Mouse (Mus musculus) embryonic facial prominence, embryonic 11.5 days (tissue): ENCODE results near the gene Dusp1. TPM values are rescaled to one million over a fixed set of nuclear protein-coding genes. Genes with fewer than 3 reads are reported as not detected.

Experiments
- ATAC-seq: fragments of 200-750 bp; cut with Nextera tagmentation; replicated peaks from 2 replicates; pipeline ENCODE4 v1.8.0; 2017; ENCODE audit warnings: low read depth; ENCODE audit not compliant: insufficient number of reproducible peaks, low FRiP score, low TSS enrichment
- DNase-seq: peaks from one replicate; pipeline ENCODE4 v3.0.0-alpha.2; 2015; ENCODE audit warnings: low spot score
- H3K27ac ChIP-seq: fragments of 300-500 bp; sonication (generic); replicated peaks from 2 replicates; pipeline ENCODE4 v1.5.1; 2014; ENCODE audit warnings: mild to moderate bottlenecking, low read depth, low read length, control low read depth
- H3K27me3 ChIP-seq: fragments of 300-500 bp; sonication (generic); 2 replicates; pipeline ENCODE4 v1.6.1; 2014; ENCODE audit warnings: mild to moderate bottlenecking, low read length, moderate library complexity, mixed read lengths; ENCODE audit not compliant: control insufficient read depth, insufficient read depth
- H3K36me3 ChIP-seq: fragments of 300-500 bp; sonication (generic); replicated peaks from 2 replicates; pipeline ENCODE4 v1.6.1; 2014; ENCODE audit warnings: low read depth, mild to moderate bottlenecking, low read length, moderate library complexity, mixed read lengths; ENCODE audit not compliant: control insufficient read depth, insufficient read depth
- H3K4me1 ChIP-seq: fragments of 300-500 bp; sonication (generic); 2 replicates; pipeline ENCODE4 v1.6.1; 2014; ENCODE audit warnings: low read length, mixed read lengths; ENCODE audit not compliant: control insufficient read depth, insufficient read depth
- H3K4me2 ChIP-seq: fragments of 300-500 bp; sonication (generic); 2 replicates; pipeline ENCODE4 v1.6.1; 2014; ENCODE audit warnings: low read depth, mild to moderate bottlenecking, control low read depth, low read length, moderate library complexity
- H3K4me3 ChIP-seq: fragments of 300-500 bp; sonication (generic); 2 replicates; pipeline ENCODE4 v1.5.1; 2014; ENCODE audit warnings: low read depth, low read length, control low read depth
- H3K9ac ChIP-seq: fragments of 300-500 bp; sonication (generic); replicated peaks from 2 replicates; pipeline ENCODE4 v1.6.1; 2014; ENCODE audit warnings: mild to moderate bottlenecking, control low read depth, low read length
- H3K9me3 ChIP-seq: fragments of 300-500 bp; sonication (generic); replicated peaks from 2 replicates; pipeline ENCODE4 v1.6.1; 2016; ENCODE audit warnings: mild to moderate bottlenecking, low read length, inconsistent platforms, mixed read lengths; ENCODE audit not compliant: control insufficient read depth
- WGBS: fragments of 180-500 bp; shearing (Covaris S2); extraction: QIAGEN DNeasy Blood & Tissue Kit; methylation state at CpG from one replicate; pipeline ENCODE4 v1.1.7; 2014; 5-methylcytosine and 5-hydroxymethylcytosine counted together
- polyA plus RNA-seq: library from polyadenylated mRNA; unstranded; fragments of >200 nt; fragmentation: Nextera tagmentation; extraction: Ambion mirVana; gene quantifications from 2 replicates; pipeline ENCODE4 v1.2.1, GENCODE M21; 2014

Dusp1 gene
- polyA plus RNA-seq, 1 experiment from 2014 or later: 25.4 TPM

DNA sequence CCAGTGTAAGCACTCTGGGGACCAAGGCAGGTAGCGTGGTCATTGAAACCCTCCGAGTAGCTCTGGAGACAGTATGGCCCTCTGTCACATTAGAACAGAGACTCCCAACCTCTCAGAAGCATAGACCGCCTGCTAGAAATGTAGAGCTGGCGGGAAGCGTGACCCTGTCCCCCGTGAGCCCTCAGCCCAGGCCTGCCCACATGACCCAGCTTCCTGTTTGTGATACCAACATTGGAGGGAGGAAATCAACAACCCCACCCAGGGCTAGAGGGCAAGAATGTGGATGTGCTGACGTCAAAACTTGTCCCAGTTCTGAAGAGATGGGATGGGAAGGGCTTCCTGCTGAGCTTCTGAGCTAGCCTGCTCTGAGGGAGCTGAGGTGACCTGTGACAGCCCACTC, 97.0 kb downstream of the Dusp1 start:
- no peak for ATAC-seq
- Histone ChIP-seq H3K9me3 (no peaks in the 10 kb centered on the region), H3K9ac (no peak overlapping the region), H3K4me3 (no peak overlapping the region), H3K27ac (no peak overlapping the region), H3K4me2 (no peak overlapping the region), H3K36me3 (no peaks in the 10 kb centered on the region), H3K4me1 (no peaks in the 10 kb centered on the region), H3K27me3 (no peaks in the 10 kb centered on the region)
- DNase-seq: no peak
- 57% methylated on average over 7 of the region's 7 CpGs for WGBS

DNA sequence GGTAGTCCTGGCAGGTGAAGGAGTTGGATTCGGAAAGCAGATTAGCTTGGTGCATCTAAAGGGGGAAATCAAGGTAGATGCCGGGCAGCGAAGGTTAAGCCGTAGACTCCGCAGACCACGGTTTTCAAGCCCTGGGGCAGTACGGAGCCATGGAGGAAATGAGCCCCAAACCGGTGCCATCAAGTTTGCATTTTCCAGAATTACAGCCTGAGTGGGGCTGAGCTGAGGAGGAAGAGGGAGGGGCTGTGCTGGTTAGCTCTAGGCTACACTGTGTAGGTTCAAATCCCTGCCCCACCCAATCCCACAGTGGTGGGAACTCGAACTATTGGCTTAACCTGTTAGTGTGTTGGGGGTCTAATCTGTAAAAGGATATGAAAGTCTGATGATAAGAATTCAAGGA, 97.4 kb downstream of the Dusp1 start:
- Histone ChIP-seq H3K27me3 (no peaks in the 10 kb centered on the region), H3K4me1 (no peaks in the 10 kb centered on the region), H3K9ac (no peak overlapping the region), H3K4me2 (no peak overlapping the region), H3K36me3 (no peaks in the 10 kb centered on the region), H3K4me3 (no peak overlapping the region), H3K9me3 (no peaks in the 10 kb centered on the region), H3K27ac (no peak overlapping the region)
- ATAC-seq (no peak), DNase-seq (no peak)
- 75% methylated on average over 9 of the region's 9 CpGs for WGBS

DNA sequence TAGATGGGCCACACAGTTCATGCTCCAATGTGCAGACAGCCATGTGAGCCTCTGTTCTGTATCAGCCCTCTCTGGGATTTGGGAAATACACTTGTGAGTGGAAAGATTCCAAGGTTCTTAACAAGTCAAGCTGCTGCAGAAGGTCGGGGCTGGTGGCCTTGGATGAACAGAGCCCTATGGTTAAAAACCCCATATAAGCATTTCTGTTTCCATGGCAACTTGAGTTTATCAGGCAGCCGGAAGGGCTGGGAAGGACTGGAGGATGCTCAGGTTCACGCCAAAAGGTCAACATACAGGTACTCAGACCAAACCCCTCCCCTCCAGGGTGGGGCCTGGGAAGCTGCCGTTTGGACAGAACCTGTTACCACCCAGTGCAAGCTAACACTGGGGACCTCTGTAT, 97.9 kb downstream of the Dusp1 start:
- no peak overlapping the region for H3K4me3 ChIP-seq
- WGBS: 58% methylated on average over 4 of the region's 4 CpGs

GRCm38 (mm10) chr17:26463432-26463831, 98.5 kb downstream of the Dusp1 start:
- no peaks in the 10 kb centered on the region for H3K27me3 ChIP-seq
- H3K4me2 ChIP-seq: no peak overlapping the region
- DNase-seq (no peak), ATAC-seq (no peak)
- H3K36me3 ChIP-seq: no peaks in the 10 kb centered on the region
- H3K9ac ChIP-seq: no peak overlapping the region
- H3K4me1 ChIP-seq: no peaks in the 10 kb centered on the region
- 78% methylated on average over 5 of the region's 5 CpGs for WGBS
- H3K9me3 ChIP-seq: no peaks in the 10 kb centered on the region
- no peak overlapping the region for H3K4me3 ChIP-seq
- H3K27ac ChIP-seq: no peak overlapping the region

More for the DNA sequence above, 97.9 kb downstream of the Dusp1 start:
- H3K27ac ChIP-seq: no peak overlapping the region
- no peaks in the 10 kb centered on the region for H3K9me3 ChIP-seq
- ATAC-seq (no peak), DNase-seq (no peak)
- H3K4me2 ChIP-seq: no peak overlapping the region
- H3K4me1 ChIP-seq: no peaks in the 10 kb centered on the region
- no peaks in the 10 kb centered on the region for H3K36me3 ChIP-seq
- no peak overlapping the region for H3K9ac ChIP-seq
- H3K27me3 ChIP-seq: no peaks in the 10 kb centered on the region

GRCm38 (mm10) chr17:26462634-26463170, 99.2 kb downstream of the Dusp1 start:
- Histone ChIP-seq H3K4me2 (no peak overlapping the region), H3K9ac (no peak overlapping the region), H3K27me3 (no peaks in the 10 kb centered on the region), H3K4me3 (no peak overlapping the region), H3K9me3 (no peaks in the 10 kb centered on the region), H3K27ac (no peak overlapping the region), H3K36me3 (no peaks in the 10 kb centered on the region), H3K4me1 (no peaks in the 10 kb centered on the region)
- ATAC-seq (no peak), DNase-seq (peak; percentile 75)
- whole genome bisulfite sequencing: 32% methylated on average over 12 of the region's 12 CpGs

GRCm38 (mm10) chr17:26458049-26458448, 103.9 kb downstream of the Dusp1 start:
- no peak for ATAC-seq
- Histone ChIP-seq H3K27ac (no peak overlapping the region), H3K9ac (no peak overlapping the region), H3K4me3 (no peak overlapping the region), H3K4me1 (no peaks in the 10 kb centered on the region), H3K4me2 (no peak overlapping the region), H3K9me3 (no peaks in the 10 kb centered on the region), H3K27me3 (no peaks in the 10 kb centered on the region), H3K36me3 (no peaks in the 10 kb centered on the region)
- no peak for DNase-seq
- 68% methylated on average over 7 of the region's 7 CpGs for WGBS

GRCm38 (mm10) chr17:26457506-26457905, 104.4 kb downstream of the Dusp1 start:
- no peaks in the 10 kb centered on the region for H3K4me1 ChIP-seq
- ATAC-seq (no peak), DNase-seq (no peak)
- H3K4me2 ChIP-seq: no peak overlapping the region
- no peak overlapping the region for H3K27ac ChIP-seq
- H3K36me3 ChIP-seq: no peaks in the 10 kb centered on the region
- H3K9me3 ChIP-seq: no peaks in the 10 kb centered on the region
- H3K9ac ChIP-seq: no peak overlapping the region
- H3K4me3 ChIP-seq: no peak overlapping the region
- no peaks in the 10 kb centered on the region for H3K27me3 ChIP-seq
